10 mouse cellular contexts compared by ENCODE assay signal in genomic region chr19:3355096-3355495, GRCm38 (mm10). TPM values are rescaled to one million over a fixed set of nuclear protein-coding genes. Genes with fewer than 3 reads are reported as not detected.
DNase-seq lines count a peak whose midpoint lies in the region; ATAC-seq and TF ChIP-seq lines count a peak whose summit lies in the region.
"Had no signal": no experiment of that assay in that cellular context is flagged by ENCODE, and none has a peak within 500 bp of the region (broad histone marks: within the 10 kb centered on the region; RNA-seq: fewer than 3 reads in every experiment).

No protein-coding gene starts in this region.

- no peak for ATAC-seq in liver, embryonic 11.5 days (replicated peaks; ENCODE audit: low FRiP score)
- no peak for ATAC-seq in forebrain, embryonic 14.5 days

- H3K27ac ChIP-seq in liver, embryonic 11.5 days (ENCODE audit: low read depth, low read length), result no peak overlapping the region
- H3K27ac ChIP-seq in forebrain, embryonic 14.5 days (ENCODE audit: low read depth, low read length), result no peak overlapping the region
- H3K27ac ChIP-seq: embryonic facial prominence, embryonic 15.5 days had no signal

- no peak overlapping the region for H3K4me3 ChIP-seq in liver, embryonic 11.5 days (ENCODE audit: low read depth, low read length)
- H3K4me3 ChIP-seq in E14TG2a.4 (replicated peaks; ENCODE audit: low read length), result no peak overlapping the region
- H3K4me3 ChIP-seq in forebrain, embryonic 14.5 days (ENCODE audit: low read depth, low read length), result no peak overlapping the region
- H3K4me3 ChIP-seq: embryonic facial prominence, embryonic 15.5 days had no signal

- peaks cover 6% of the 10 kb centered on the region; the same call in 1 of the 2 replicates for H3K36me3 ChIP-seq in liver, embryonic 11.5 days (ENCODE audit: control insufficient read depth, insufficient read depth, low read length)
- H3K36me3 ChIP-seq in E14TG2a.4 (ENCODE audit: insufficient read depth, low read length), result peaks cover 78% of the 10 kb centered on the region
- H3K36me3 ChIP-seq in forebrain, embryonic 14.5 days (ENCODE audit: control insufficient read depth, insufficient read depth, low read length), result no peaks in the 10 kb centered on the region

- H3K4me2 ChIP-seq in liver, embryonic 11.5 days, result no peak overlapping the region
- H3K4me2 ChIP-seq in forebrain, embryonic 14.5 days (ENCODE audit: low read length), result no peak overlapping the region
- H3K4me2 ChIP-seq: embryonic facial prominence, embryonic 15.5 days had no signal

- no peaks in the 10 kb centered on the region for H3K27me3 ChIP-seq in liver, embryonic 11.5 days (replicated peaks; ENCODE audit: control insufficient read depth, insufficient read depth, low read length)
- H3K27me3 ChIP-seq in E14TG2a.4 (ENCODE audit: insufficient read depth, low read length), result no peaks in the 10 kb centered on the region
- no peaks in the 10 kb centered on the region for H3K27me3 ChIP-seq in forebrain, embryonic 14.5 days (replicated peaks; ENCODE audit: control insufficient read depth, insufficient read depth, low read length)
- H3K27me3 ChIP-seq: embryonic facial prominence, embryonic 15.5 days had no signal

- no peak overlapping the region for H3K9ac ChIP-seq in liver, embryonic 11.5 days (ENCODE audit: low read depth, low read length)
- H3K9ac ChIP-seq in forebrain, embryonic 14.5 days (ENCODE audit: low read length), result no peak overlapping the region
- H3K9ac ChIP-seq: embryonic facial prominence, embryonic 15.5 days had no signal

- no peaks in the 10 kb centered on the region for H3K9me3 ChIP-seq in liver, embryonic 11.5 days (ENCODE audit: control insufficient read depth, low read length)
- no peaks in the 10 kb centered on the region for H3K9me3 ChIP-seq in E14TG2a.4 (ENCODE audit: low read length)
- no peaks in the 10 kb centered on the region for H3K9me3 ChIP-seq in forebrain, embryonic 14.5 days (replicated peaks; ENCODE audit: control insufficient read depth, low read length)
- H3K9me3 ChIP-seq: embryonic facial prominence, embryonic 15.5 days had no signal

- DNase-seq in embryo, embryonic 10.5 days (ENCODE audit: low spot score), result peak; percentile 16
- DNase-seq in embryo, embryonic 10 days (ENCODE audit: low spot score), result no peak
- DNase-seq in liver, result peak; percentile 50
- no peak for DNase-seq in liver, embryonic 11.5 days (ENCODE audit: low spot score)
- peak; percentile 48 to 61 for DNase-seq in kidney, postnatal 4 days
- DNase-seq in yolk sac, embryonic 10.5 days (ENCODE audit: low spot score), result no peak
- no peak for DNase-seq in forebrain, embryonic 14.5 days (ENCODE audit: low spot score)

- H3K4me1 ChIP-seq in liver, embryonic 11.5 days (replicated peaks; ENCODE audit: control insufficient read depth, insufficient read depth, low read length), result 0 out of 2 replicates have a peak, but pooled peaks cover 2% of the 10 kb centered on the region
- H3K4me1 ChIP-seq in E14TG2a.4 (replicated peaks; ENCODE audit: low read depth, low read length), result peaks cover 18% of the 10 kb centered on the region
- no peaks in the 10 kb centered on the region for H3K4me1 ChIP-seq in forebrain, embryonic 14.5 days (ENCODE audit: control insufficient read depth, insufficient read depth, low read length)
- H3K4me1 ChIP-seq: embryonic facial prominence, embryonic 15.5 days had no signal

- peak; percentile 86 for TF ChIP-seq CTCF in E14TG2a.4 (conservative IDR thresholded peaks at IDR 0.05; ENCODE audit: low read length)

- WGBS in liver, embryonic 11.5 days, result 60% methylated on average over 5 of the region's 5 CpGs
- 59% methylated on average over 5 of the region's 5 CpGs for WGBS in forebrain, embryonic 14.5 days

RNA-seq across cellular contexts. Expression of gene Cpt1a, which starts 33.0 kb away (rescaled TPM):
- 15.0 and 15.8 TPM in 2 replicates for polyA plus RNA-seq in liver, embryonic 11.5 days (2014; fragmentation: Nextera tagmentation; extraction: Ambion mirVana)
- polyA plus RNA-seq in forebrain, embryonic 14.5 days (2014; fragmentation: Nextera tagmentation; extraction: Ambion mirVana), result 14.5 and 15.1 TPM in 2 replicates

RNA-seq across cellular contexts. Expression of gene Tesmin, which starts 33.6 kb away (rescaled TPM):
- 0.41 and 0.55 TPM in 2 replicates for polyA plus RNA-seq in liver, embryonic 11.5 days (2014; fragmentation: Nextera tagmentation; extraction: Ambion mirVana)
- polyA plus RNA-seq in forebrain, embryonic 14.5 days (2014; fragmentation: Nextera tagmentation; extraction: Ambion mirVana), result 0.16 and 0.42 TPM in 2 replicates

RNA-seq across cellular contexts. Expression of gene Gal, which starts 59.2 kb away (rescaled TPM):
- 2.1 and 2.6 TPM in 2 replicates for polyA plus RNA-seq in liver, embryonic 11.5 days (2014; fragmentation: Nextera tagmentation; extraction: Ambion mirVana)
- 5.6 and 6.6 TPM in 2 replicates for polyA plus RNA-seq in forebrain, embryonic 14.5 days (2014; fragmentation: Nextera tagmentation; extraction: Ambion mirVana)
- polyA plus RNA-seq: liver, embryonic 16.5 days had no signal

Comparison
In these comparisons a context has a peak if more than half of its experiments do, and no peak if none do; other contexts are left out.
1. DNase-seq: peak in embryo, embryonic 10.5 days (single experiment), liver (single experiment) and kidney, postnatal 4 days (2 of 2); none in embryo, embryonic 10 days (single experiment), liver, embryonic 11.5 days (single experiment), yolk sac, embryonic 10.5 days (single experiment) and forebrain, embryonic 14.5 days (single experiment).